Mouse (Mus musculus) limb, embryonic 15.5 days (tissue): ENCODE results near the gene Madcam1. TPM values are rescaled to one million over a fixed set of nuclear protein-coding genes. Genes with fewer than 3 reads are reported as not detected.
A peak's percentile ranks its signal among the peaks of the same experiment; 100 is the strongest.

Source experiments
- ATAC-seq: fragments of 200-750 bp; cut with Nextera tagmentation; 2 replicates; pipeline ENCODE4 v1.8.0; 2017; ENCODE audit warnings: low read depth, moderate TSS enrichment; ENCODE audit not compliant: insufficient number of reproducible peaks, low FRiP score, low TSS enrichment
- H3K27ac ChIP-seq: fragments of 300-500 bp; sonication (generic); 2 replicates; pipeline ENCODE4 v1.5.1; 2015; ENCODE audit warnings: moderate library complexity, mild to moderate bottlenecking, inconsistent platforms
- H3K27me3 ChIP-seq: fragments of 300-500 bp; sonication (generic); 2 replicates; pipeline ENCODE4 v1.6.1; 2015; ENCODE audit warnings: inconsistent platforms
- H3K36me3 ChIP-seq: fragments of 300-500 bp; sonication (generic); 2 replicates; pipeline ENCODE4 v1.6.1; 2015; ENCODE audit warnings: inconsistent platforms
- H3K4me1 ChIP-seq: fragments of 300-500 bp; sonication (generic); 2 replicates; pipeline ENCODE4 v1.6.1; 2015; ENCODE audit warnings: inconsistent platforms
- H3K4me2 ChIP-seq: fragments of 300-500 bp; sonication (generic); 2 replicates; pipeline ENCODE4 v1.6.1; 2015; ENCODE audit warnings: mild to moderate bottlenecking, inconsistent platforms
- H3K4me3 ChIP-seq: fragments of 300-500 bp; sonication (generic); 2 replicates; pipeline ENCODE4 v1.5.1; 2015; ENCODE audit warnings: mild to moderate bottlenecking, inconsistent platforms
- H3K9ac ChIP-seq: fragments of 300-500 bp; sonication (generic); 2 replicates; pipeline ENCODE4 v1.6.1; 2015; ENCODE audit warnings: inconsistent platforms
- H3K9me3 ChIP-seq: fragments of 300-500 bp; sonication (generic); 2 replicates; pipeline ENCODE4 v1.6.1; 2016; ENCODE audit warnings: inconsistent platforms
- WGBS: fragments of 180-500 bp; shearing (Covaris S2); methylation state at CpG from one replicate; pipeline ENCODE4 v1.1.7; 2015; 5-methylcytosine and 5-hydroxymethylcytosine counted together
- polyA plus RNA-seq: library from polyadenylated mRNA; unstranded; fragments of >200 nt; fragmentation: Nextera tagmentation; extraction: Ambion mirVana; gene quantifications from 2 replicates; pipeline ENCODE4 v1.2.1, GENCODE M21; 2015

Madcam1 gene
- 5.4 and 5.8 TPM in 2 replicates for polyA plus RNA-seq

GRCm38 (mm10) chr10:79664131-79664665 is at the start of gene Madcam1:
TSS of gene Madcam1 (plus strand) at chr10:79664559.
- Histone ChIP-seq H3K27me3 (no peaks in the 10 kb centered on the region), H3K4me3 (no peak within 1 kb of the TSS), H3K9ac (no peak within 1 kb of the TSS), H3K27ac (no peak within 1 kb of the TSS), H3K4me1 (peaks cover 3% of the 10 kb centered on the region; the same call in 1 of the 2 replicates), H3K4me2 (no peak within 1 kb of the TSS), H3K36me3 (no peaks in the 10 kb centered on the region), H3K9me3 (no peaks in the 10 kb centered on the region)
- 12% methylated on average over 13 of the region's 13 CpGs for WGBS
- no peak for ATAC-seq

GRCm38 (mm10) chr10:79615860-79616259 is 48.5 kb upstream of the Madcam1 start:
- peaks cover 36% of the 10 kb centered on the region for H3K27me3 ChIP-seq
- H3K36me3 ChIP-seq: no peaks in the 10 kb centered on the region
- 13% methylated on average over 8 of the region's 8 CpGs for WGBS
- no peak overlapping the region for H3K9ac ChIP-seq
- no peak overlapping the region for H3K27ac ChIP-seq
- H3K4me3 ChIP-seq: no peak overlapping the region
- H3K4me2 ChIP-seq: no peak overlapping the region
- H3K9me3 ChIP-seq: no peaks in the 10 kb centered on the region
- no peak for ATAC-seq
- H3K4me1 ChIP-seq: peaks cover 28% of the 10 kb centered on the region

- Histone ChIP-seq H3K36me3 (no peaks in the 10 kb centered on the region), H3K4me2 (no peak overlapping the region), H3K9me3 (no peaks in the 10 kb centered on the region), H3K4me3 (no peak overlapping the region), H3K27me3 (peaks cover 31% of the 10 kb centered on the region), H3K27ac (no peak overlapping the region), H3K9ac (no peak overlapping the region), H3K4me1 (peaks cover 28% of the 10 kb centered on the region)
- ATAC-seq: no peak
- WGBS: 90% methylated on average over 5 of the region's 5 CpGs
These were observed 48.0 kb upstream of the Madcam1 start for GRCm38 (mm10) chr10:79616376-79616775.

GRCm38 (mm10) chr10:79623950-79624349 is 40.4 kb upstream of the Madcam1 start:
- Histone ChIP-seq H3K4me3 (no peak overlapping the region), H3K9ac (no peak overlapping the region), H3K4me2 (no peak overlapping the region), H3K4me1 (no peaks in the 10 kb centered on the region), H3K27me3 (no peaks in the 10 kb centered on the region), H3K27ac (no peak overlapping the region), H3K9me3 (no peaks in the 10 kb centered on the region), H3K36me3 (no peaks in the 10 kb centered on the region)
- ATAC-seq: no peak
- WGBS: 79% methylated on average over 12 of the region's 12 CpGs

GRCm38 (mm10) chr10:79625398-79625797 is 39.0 kb upstream of the Madcam1 start:
- Histone ChIP-seq H3K4me1 (no peaks in the 10 kb centered on the region), H3K36me3 (no peaks in the 10 kb centered on the region), H3K27ac (no peak overlapping the region), H3K9ac (no peak overlapping the region), H3K27me3 (no peaks in the 10 kb centered on the region), H3K9me3 (no peaks in the 10 kb centered on the region), H3K4me3 (no peak overlapping the region), H3K4me2 (no peak overlapping the region)
- no peak for ATAC-seq
- 81% methylated on average over 9 of the region's 9 CpGs for WGBS

GRCm38 (mm10) chr10:79626156-79626555 is 38.2 kb upstream of the Madcam1 start:
- H3K27ac ChIP-seq: no peak overlapping the region

GRCm38 (mm10) chr10:79628377-79628776 is 36.0 kb upstream of the Madcam1 start:
- H3K36me3 ChIP-seq: no peaks in the 10 kb centered on the region
- no peak overlapping the region for H3K27ac ChIP-seq
- no peaks in the 10 kb centered on the region for H3K9me3 ChIP-seq
- H3K4me2 ChIP-seq: no peak overlapping the region
- 83% methylated on average over 5 of the region's 5 CpGs for WGBS
- no peak overlapping the region for H3K9ac ChIP-seq
- H3K4me1 ChIP-seq: no peaks in the 10 kb centered on the region
- H3K4me3 ChIP-seq: no peak overlapping the region
- H3K27me3 ChIP-seq: no peaks in the 10 kb centered on the region
- ATAC-seq: no peak

More at GRCm38 (mm10) chr10:79626156-79626555, 38.2 kb upstream of the Madcam1 start:
- no peak for ATAC-seq
- H3K4me2 ChIP-seq: no peak overlapping the region
- H3K27me3 ChIP-seq: no peaks in the 10 kb centered on the region
- no peak overlapping the region for H3K4me3 ChIP-seq
- no peaks in the 10 kb centered on the region for H3K4me1 ChIP-seq
- H3K9me3 ChIP-seq: no peaks in the 10 kb centered on the region
- no peak overlapping the region for H3K9ac ChIP-seq
- no peaks in the 10 kb centered on the region for H3K36me3 ChIP-seq
- WGBS: 82% methylated on average over 10 of the region's 10 CpGs

GRCm38 (mm10) chr10:79631432-79631831 is 32.9 kb upstream of the Madcam1 start:
- Histone ChIP-seq H3K27ac (no peak overlapping the region), H3K4me3 (no peak overlapping the region), H3K9ac (no peak overlapping the region), H3K9me3 (no peaks in the 10 kb centered on the region), H3K36me3 (no peaks in the 10 kb centered on the region), H3K4me2 (no peak overlapping the region), H3K4me1 (no peaks in the 10 kb centered on the region), H3K27me3 (0 out of 2 replicates have a peak, but pooled peaks cover 2% of the 10 kb centered on the region)
- ATAC-seq: no peak
- 89% methylated on average over 4 of the region's 4 CpGs for WGBS

GRCm38 (mm10) chr10:79633006-79633777 is 31.2 kb upstream of the Madcam1 start:
- WGBS: 76% methylated on average over 17 of the region's 17 CpGs
- H3K4me2 ChIP-seq: no peak overlapping the region
- H3K4me3 ChIP-seq: no peak overlapping the region
- no peaks in the 10 kb centered on the region for H3K9me3 ChIP-seq
- H3K27me3 ChIP-seq: peaks cover 14% of the 10 kb centered on the region
- no peaks in the 10 kb centered on the region for H3K36me3 ChIP-seq
- H3K4me1 ChIP-seq: peaks cover 16% of the 10 kb centered on the region
- no peak overlapping the region for H3K9ac ChIP-seq
- no peak overlapping the region for H3K27ac ChIP-seq
- ATAC-seq: no peak

GRCm38 (mm10) chr10:79636287-79636686 is 28.1 kb upstream of the Madcam1 start:
- WGBS: 83% methylated on average over 8 of the region's 8 CpGs
- no peak for ATAC-seq
- no peak overlapping the region for H3K27ac ChIP-seq
- no peak overlapping the region for H3K9ac ChIP-seq
- peaks cover 31% of the 10 kb centered on the region for H3K4me1 ChIP-seq
- H3K27me3 ChIP-seq: peaks cover 35% of the 10 kb centered on the region
- H3K9me3 ChIP-seq: no peaks in the 10 kb centered on the region
- no peaks in the 10 kb centered on the region for H3K36me3 ChIP-seq
- no peak overlapping the region; the same call in 1 of the 2 replicates for H3K4me3 ChIP-seq
- peak overlapping the region; percentile 94; the same call in 1 of the 2 replicates for H3K4me2 ChIP-seq

- Histone ChIP-seq H3K4me1 (peaks cover 31% of the 10 kb centered on the region), H3K27ac (peak within 1 kb of the TSS; percentile 76), H3K36me3 (no peaks in the 10 kb centered on the region), H3K9ac (peak within 1 kb of the TSS; percentile 60), H3K4me3 (peak within 1 kb of the TSS; percentile 70), H3K9me3 (no peaks in the 10 kb centered on the region), H3K27me3 (peaks cover 35% of the 10 kb centered on the region), H3K4me2 (peak within 1 kb of the TSS; percentile 94)
- peak; percentile 69 for ATAC-seq
- under 1% methylated on average over 95 of the region's 116 CpGs for WGBS
These were observed 26.9 kb upstream of the Madcam1 start, which contains the start of gene Shc2 for GRCm38 (mm10) chr10:79637128-79638110. TSS of gene Shc2 (minus strand) at chr10:79637918.
